Mouse (Mus musculus) urinary bladder, postnatal 36 days (tissue): ENCODE results near the gene Wbp11.

Experiments
- DNase-seq, 2 experiments: peaks; one replicate each; pipeline ENCODE4 v3.0.0; 2022; ENCODE audit warnings: low spot score in 2 of 2, mixed read lengths in 1 of 2

Gene Wbp11

DNA sequence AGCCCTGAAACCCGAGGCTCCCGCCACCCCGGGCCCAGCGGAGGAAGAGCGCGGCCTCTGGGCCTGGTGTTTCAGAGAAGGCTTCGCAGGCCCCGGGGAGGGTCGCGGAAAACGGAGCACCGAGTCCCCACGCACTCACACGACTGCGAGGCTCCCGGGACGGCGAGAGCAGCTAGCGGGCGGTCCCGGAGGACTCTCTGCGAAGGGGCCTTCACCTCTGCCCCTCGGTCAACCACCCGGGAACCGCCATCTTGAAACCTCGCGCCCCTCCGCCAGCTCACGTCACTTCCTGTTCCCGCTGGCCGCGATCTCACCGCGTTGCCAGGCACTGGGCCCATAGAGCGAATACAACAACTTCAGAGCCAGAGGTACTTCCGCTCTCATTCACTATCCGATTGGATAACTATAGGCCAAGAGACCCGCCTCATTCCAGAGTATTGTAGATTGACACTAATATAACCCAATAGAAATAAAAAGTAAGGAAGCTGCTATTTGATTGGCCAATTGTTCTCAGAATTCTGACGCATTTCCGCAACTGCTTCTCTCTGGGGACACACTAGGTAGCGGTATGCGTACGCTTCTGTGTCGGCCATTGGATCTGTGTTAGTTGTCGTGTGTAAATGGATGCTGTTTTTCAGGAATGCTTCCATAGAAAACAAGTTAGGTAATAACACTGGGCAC is at the start of gene Wbp11:
Gene Wbp11, minus strand, starts transcription at position 353 of the 681 bp plus-strand sequence.
- peak; percentile 91 to 96 for DNase-seq

DNA sequence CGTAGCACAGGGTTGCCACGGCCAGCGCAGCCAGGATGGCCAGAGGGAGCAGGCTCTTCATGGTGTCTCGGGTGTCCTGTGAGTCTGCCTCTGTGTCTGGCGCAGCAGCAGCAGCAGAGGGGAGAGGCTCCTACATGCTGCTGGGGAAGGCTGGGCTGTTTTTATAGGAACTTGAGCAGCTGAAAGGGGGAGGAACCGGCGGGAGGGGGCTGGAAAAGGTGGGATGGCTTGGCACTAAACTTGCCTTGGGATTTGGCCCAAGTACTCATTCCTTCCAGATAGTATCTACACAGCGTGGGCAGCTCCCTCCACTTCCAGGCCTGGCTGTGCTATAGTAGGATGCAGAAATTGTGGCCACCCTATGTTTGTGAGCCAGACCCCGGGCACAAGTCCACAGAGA is 47.6 kb upstream of the Wbp11 start, which contains the start of gene Mgp:
Gene Mgp, minus strand, starts transcription at position 154 of the 400 bp plus-strand sequence.
- DNase-seq: peak; percentile 47 to 53

DNA sequence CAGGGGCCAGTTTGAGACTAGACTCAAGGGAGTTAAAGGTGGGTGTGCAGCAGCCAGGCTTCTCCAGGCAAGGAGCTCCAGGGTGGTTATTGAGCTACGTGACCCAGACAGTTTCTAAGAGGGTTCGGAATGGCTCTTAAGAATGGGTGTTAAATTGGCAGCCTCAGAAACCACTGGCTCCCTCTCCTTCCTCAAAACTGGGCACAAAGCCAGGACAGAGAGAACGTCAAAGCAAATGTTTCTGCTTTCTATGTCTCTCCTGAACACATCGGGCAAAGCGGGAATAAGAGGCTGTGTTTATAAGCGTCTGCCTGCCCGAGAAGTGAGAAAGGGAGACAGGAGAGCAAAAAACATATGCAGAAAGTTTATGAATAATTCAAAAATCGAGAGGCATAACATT is 46.6 kb upstream of the Wbp11 start:
- peak in 1 of 2 experiments; percentile 18 for DNase-seq

DNA sequence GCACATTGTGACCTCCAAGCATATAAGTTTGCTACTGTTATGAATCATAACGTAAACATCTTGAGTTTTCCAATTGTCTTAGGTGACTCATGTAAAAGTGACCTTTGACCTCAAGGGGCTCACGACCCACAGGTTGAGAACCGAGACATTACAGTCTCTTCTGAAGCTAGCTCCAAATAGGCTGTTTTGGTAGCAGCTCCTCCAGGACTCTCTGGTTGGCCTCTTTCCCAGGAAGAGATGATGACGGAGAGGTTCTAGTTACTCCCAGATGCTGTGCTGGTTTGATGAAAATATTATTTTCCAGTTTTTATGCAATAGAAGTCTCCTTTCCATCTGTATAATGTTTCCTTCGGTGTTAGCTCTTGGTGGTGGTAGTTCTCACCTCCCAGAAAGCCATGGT is 40.9 kb upstream of the Wbp11 start:
- no peak for DNase-seq

DNA sequence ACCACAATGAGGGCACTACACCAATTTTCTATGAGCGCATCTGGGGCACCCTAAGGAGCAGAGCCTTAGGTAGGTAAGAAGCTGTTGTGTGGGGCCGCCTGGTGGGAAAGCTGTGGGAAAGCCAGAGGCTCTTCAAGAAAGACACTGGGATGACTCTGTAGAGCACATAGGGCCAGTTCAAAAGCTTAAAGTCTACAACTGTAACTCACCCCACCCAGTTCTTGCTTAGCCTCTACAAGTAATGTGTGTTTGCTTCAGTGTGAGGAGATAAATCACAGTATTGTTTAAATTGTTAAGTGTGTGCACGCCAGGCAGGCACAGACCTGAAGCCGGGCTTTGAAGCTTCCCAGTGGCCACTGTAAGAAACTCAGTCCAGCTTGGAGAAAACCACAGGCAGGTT is 38.1 kb upstream of the Wbp11 start:
- peak in 1 of 2 experiments; percentile 16 for DNase-seq

DNA sequence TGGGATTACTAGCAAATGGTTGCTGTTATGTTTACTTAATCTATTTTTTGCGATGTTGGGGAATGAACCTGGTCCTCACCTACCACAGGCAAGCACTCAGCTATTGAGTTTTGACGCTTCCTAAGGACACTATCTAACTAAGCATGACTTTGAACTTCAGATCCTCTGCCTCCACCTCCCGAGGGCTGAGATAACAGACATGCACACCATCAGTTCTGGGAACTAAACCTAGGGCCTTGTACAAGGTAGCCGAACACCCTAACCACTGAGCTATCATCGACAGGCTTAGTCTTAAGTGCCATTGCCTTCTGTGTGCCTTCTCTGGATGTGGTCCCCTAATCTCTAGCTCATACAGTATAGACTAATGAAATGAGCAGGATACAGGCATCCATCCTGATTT is 37.3 kb upstream of the Wbp11 start:
- no peak for DNase-seq

DNA sequence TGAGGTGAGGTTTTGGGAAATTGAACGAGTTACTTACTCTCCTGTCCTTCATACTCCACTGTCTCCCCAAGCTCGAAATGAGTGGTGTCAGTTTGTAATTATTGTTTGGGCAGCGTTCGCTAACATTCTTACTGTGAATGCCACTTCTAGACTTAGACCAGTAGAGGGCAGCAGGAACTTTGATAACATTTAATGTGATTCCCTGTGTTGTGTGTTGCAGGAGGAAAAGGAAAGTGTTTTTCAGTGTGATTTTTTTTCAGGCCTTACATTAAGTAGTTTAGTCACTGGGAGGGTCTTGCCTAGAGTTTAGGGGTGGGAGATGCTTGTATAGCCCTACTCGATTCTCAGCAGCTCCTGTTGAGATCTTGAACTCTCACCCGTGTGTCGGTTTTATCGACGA is 33.0 kb upstream of the Wbp11 start:
- DNase-seq: no peak

DNA sequence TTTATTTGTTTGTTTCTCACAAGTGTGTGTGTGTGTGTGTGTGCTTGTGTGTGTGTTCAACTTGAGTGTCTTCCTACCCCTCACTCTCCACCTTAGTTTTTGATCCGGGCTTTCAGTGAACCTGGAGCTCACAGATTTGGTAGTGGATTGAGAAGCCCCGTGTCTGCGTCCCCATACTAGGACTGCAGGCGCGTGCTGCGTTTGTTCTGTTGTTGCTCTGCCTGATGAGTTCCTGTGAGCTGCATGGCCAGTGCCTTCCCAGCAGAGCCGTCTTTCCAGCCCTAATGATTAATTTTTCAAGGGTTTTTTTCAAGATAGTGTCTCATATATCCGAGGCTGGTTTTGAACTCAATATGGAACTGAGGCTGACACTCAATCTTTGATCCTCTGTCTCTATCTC is 30.4 kb upstream of the Wbp11 start:
- DNase-seq: no peak

DNA sequence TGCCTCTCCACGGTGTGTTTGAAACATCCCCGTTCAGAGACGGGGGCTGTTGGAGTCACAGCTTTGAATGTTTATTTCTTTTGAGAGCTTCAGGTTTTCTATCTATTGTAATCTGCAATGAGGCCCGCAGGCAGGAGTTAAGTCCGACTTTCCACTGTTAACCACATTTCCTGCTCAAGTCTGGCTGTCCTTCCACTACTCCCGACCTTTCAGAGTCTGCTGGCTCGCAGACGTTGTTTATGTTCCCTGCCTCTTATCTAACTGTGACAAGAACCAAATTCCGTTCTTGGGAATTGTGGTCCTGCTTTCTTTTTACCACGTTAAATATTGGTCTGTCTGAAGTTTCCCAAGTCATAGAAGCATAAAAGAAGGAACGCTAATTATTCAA is 29.8 kb upstream of the Wbp11 start:
- DNase-seq: peak; percentile 18 to 39

DNA sequence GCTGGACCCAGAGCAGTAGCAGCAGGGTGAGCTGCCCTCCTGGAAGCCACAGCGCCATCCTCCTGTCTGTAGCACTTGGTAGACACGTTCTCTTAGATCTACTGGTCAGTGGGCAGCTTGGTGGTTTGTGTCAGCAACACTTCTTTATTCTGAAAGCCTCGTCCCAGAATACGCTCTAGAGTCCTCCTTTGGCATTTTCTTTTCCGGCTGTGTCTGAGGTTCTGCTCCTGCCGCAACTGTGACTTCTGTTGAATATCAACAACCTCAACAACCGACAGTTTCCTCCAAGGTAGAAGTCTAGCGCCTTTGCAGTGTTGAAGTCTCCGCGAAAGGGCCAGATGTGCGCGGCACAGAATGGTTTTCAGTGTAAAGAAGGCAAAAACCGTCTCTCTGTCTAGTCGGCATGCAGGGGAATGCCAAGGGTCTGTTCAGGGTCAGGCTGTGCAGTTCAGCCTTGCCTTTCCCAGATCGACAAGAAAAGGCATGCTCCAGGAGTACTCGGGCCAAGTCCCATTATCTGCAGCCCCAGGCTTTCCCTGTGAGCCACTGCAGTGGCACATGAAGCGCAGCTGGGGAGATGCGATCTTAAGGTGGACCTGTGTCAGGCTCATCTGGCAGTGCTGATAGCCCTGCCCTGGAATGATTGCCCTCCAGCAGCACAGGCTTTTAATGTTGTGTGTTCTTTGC is 29.3 kb upstream of the Wbp11 start, which contains the start of gene Art4:
Gene Art4, minus strand, starts transcription at position 548 of the 687 bp plus-strand sequence.
- peak; percentile 33 to 37 for DNase-seq

DNA sequence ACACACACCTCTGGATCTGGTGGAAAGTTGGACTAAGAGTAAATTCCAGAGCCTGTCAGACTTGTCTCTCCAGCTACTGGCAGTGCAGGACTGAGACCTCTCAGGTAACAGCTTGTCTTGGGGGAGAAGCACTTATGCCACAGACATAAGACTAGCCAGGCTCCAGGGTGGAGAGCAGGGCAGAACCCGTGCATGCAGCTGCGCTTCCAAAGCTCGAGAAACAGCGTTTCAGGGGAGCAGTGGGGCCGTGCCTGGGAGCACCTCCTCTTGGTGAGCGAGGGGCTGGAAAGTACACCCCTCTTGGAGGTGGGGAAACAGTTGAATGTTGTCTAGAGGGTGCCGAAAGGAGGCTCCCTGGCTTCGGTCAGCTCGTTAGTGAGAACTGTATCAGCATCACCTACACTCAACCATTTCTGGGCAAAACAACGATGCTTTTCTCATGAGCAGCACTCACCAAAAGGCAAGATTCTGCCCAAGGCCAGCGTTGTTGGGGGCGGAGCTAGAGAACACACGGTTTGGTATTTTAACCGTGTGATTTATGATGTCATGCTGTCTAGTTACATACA is 28.1 kb upstream of the Wbp11 start:
- DNase-seq: peak; percentile 35 to 42

DNA sequence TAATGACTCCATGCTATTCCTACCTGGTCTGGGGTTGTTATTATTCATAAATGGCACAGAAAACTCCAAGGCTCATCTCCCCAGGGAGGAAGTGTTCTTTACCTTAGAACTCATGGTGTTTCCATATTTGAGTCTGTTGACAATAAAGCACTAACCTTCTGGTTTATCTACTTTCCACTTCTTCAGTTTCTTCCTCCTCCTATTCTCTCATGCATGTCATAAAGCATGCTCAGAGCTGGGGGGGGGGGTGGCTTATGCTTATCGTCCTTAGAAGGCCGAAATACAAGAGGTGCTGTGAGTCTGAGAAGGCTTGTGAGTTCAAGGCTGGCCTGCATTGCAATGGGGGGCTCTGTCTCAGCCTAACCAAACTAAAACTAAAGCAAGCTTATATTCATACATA is 27.1 kb upstream of the Wbp11 start:
- no peak for DNase-seq

DNA sequence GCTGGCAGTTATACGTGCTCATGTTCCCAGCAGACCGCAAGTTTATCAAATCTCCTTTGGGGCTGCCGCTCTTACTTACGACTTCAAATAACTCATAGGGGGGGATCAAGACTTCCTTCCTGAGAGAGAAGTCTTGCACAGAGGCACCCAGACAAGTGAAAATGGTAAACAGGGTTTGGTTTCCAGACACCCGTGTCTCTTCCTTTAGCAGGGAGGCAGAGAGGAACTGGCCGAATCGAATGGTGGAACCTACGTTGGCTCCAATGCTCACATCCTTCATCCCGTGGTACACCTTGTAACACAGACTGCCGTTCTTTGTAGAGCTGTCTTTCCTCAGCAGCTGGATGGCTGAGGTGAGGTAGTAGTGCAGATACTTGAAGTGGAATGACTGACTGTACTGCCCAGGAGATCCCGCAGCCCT is 26.3 kb upstream of the Wbp11 start:
- DNase-seq: no peak

DNA sequence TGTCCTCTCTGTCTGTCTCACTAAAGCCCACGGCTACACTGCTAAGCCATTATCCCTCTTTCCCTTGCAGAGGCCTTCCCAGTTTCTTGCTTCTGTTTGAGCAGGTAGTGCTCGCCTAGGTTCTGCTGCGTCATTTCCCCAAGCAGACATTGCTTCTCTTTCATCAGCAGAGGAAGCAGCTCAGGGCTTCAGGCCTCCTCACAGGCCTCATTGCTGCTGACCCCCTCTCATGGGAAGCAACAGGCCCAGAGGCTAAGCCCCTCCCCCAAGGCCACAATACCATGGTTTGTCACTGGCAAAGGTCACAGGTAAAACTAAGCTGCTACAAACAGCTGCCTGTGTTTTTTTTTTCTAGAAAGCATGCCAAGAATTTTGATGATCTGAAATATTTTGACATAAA is 24.7 kb upstream of the Wbp11 start:
- DNase-seq: no peak

DNA sequence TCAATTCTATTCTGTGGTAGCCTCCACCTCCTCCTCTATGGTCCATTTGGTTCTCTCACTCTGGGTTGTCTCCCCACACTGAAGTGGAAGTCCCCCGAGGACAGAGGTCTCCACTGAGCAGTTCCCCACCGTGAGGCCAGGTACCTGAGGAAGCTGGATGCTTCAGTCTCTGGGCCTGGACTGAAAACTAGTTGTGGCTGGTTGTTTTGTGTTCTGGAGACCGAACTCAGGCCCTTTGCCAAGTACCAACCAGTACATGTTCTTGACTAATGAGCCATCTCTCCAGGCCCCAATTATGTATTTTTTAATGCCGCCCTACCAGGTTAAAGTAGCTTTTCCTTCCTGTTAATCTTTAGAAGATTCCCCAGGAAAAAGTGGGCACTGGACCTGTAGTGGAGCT is 24.3 kb upstream of the Wbp11 start:
- DNase-seq: no peak

DNA sequence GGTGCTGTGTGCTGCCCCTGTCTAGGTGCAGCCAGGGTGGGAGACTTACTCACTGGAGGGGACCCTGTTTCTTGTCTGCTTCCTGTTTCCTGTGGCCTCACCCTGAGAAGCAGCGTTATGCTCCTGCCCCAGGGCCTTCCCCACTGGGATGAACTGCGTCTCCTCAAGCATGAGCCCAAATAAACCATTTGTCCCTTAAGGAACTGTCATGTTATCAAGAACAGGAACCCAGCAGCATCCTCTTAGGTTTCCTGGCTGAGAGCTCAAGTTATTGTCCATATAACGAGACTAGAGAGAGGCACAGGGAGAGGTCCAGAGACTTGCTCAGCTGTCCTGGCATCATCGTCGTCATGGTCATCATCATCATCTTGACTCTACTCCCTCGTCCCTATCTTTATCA is 22.2 kb upstream of the Wbp11 start:
- no peak for DNase-seq

DNA sequence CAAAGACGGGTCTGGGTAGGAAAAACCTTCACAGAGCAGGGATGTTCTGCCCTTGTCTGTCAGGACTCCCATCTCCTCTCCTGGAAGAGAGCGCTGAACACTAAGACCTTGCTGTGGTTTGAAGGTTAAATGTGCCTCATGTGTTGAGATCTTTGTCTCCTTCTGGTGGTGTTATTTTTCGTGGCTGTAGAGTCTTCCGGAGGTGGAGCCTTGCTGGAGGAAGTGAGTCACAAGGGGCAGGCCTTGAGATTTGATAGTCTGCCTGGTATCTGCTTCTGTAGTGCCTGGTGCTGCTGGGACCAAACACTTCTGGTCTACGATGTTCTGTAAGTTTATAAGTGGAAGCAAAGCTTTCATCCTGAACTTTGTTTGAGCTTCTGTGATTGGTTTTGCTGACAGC is 20.9 kb upstream of the Wbp11 start:
- DNase-seq: no peak

DNA sequence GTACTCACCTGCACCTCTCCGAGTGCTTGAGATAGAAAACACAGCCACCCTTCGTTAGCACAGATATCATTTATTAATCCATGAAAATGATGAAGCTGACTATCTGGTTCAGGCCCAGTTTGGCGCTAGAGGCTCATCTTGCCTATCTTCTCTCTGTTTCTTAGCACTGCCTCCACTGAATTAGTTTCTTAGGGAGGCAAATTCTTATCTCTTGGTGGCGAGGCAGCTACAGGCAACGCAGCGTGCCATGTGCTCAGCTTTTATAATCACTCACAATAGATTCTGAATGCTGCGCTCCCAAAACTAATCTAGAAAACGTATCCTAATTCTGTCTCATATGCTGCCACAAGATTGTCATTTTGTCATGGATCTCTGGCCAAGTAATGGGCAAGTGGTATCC is 20.4 kb upstream of the Wbp11 start:
- DNase-seq: no peak

DNA sequence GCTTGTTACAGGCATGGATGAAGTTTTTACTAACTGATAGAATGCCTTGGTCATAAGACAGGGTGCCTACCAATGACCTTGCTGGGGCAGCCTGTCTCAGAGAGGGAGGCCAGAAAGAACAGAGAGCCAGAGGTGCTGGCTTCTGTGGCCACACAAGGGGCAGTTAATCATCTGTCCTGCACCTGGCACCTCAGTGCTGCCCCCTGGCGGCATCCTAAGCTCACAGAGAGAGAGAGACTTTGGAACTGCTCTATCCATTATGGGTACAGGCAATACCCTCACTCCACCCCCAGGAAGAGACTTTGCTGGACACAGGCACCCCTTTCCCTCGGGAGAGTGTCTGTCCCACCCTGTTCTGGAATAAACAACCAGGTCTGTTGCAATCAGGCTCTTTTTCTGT is 19.8 kb upstream of the Wbp11 start:
- DNase-seq: peak; percentile 45 to 46

DNA sequence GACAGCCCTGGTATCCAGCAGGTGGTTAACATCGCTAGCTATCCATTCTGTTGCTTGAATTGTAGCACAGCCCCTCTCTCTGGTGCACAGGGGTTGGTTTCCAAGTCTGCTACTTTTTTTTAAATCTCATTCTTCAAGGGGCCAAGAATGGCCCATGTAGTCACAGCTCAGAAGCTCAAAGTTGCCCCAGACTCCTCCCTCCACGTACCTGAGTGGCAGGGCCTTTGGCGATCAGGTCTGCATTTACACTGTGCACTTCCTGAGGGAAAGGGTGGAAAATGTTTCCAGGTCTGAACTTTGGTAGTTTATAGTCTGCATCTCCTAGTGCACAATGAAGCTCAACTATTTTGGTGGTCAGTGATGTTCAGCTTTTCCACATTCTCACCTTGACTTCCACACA is 19.2 kb upstream of the Wbp11 start:
- DNase-seq: no peak

DNA sequence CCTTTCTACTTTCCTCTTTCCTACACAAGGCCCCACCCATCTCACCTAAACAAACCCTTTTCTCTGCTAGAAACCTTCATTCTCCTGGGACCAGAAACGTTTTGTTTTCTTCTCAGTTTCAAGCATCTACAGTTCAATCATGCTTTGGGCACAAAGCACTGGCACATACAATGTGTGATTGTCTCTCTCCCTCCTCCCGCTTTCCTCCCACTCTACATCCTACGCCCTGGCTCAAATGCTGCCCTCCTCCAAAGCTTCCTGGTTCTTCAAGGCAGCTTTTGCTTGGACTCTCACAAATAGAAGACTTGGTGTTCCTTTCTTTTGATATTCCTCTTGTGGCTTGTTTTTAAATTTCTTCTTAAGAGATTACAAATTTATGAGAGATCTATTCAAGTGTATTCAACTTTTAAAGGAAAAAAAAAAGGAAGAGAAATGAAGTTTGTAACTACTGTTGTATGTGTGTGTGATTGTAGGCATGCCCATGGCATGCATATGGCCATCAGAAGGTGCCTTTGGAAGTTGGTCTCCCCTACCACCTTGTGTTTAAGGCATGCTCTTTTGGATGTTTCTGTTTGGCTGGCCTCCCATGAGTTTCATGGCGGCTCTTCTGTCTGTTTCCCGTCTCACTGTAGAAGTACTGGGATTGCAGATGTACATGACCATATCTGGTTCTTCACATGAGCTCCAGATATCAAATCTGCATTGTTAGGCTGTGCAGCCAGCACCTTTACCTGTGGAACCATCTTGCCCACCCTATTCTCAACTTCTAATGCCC is 17.9 kb upstream of the Wbp11 start:
- DNase-seq: no peak

DNA sequence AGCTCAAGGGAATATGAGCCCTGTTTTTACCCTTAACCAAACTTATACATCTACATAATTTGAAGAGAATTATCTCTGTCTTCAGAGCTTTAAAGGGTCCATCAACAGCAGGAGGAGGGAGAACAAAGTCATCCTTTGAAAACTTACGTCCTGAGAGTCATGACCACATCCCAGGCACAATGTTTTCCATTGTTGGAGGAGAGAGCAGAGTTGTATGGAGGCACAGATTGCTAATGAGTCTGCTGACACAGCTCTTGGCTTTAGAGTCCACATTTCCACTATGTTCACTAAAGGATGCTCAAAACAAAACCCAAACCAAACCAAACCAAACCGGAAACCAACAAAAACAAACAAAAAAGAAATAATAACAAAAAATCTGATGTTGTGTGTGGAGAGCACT is 16.9 kb upstream of the Wbp11 start:
- DNase-seq: no peak
